Mouse (Mus musculus): ENCODE data around the gene Arfgef3.

- TF ChIP-seq CTCF (IDR thresholded peaks at IDR 0.05; ENCODE audit: extremely low read depth, insufficient read depth, low read length), result no peak
- no peak for TF ChIP-seq POLR2A (IDR thresholded peaks at IDR 0.05; ENCODE audit: extremely low read depth, insufficient read depth, low read length)
Observed at GRCm38 (mm10) chr10:18545309-18545708, 198.4 kb downstream of the Arfgef3 start.
